Mouse (Mus musculus) left cerebral cortex, adult 11 months (tissue): ENCODE data around the gene Chst11.
A peak's percentile ranks its signal among the peaks of the same experiment; 100 is the strongest.

Experiments
- DNase-seq: peaks from one replicate; pipeline ENCODE4 v3.0.0; 2022; ENCODE audit warnings: low spot score

Gene Chst11

DNA sequence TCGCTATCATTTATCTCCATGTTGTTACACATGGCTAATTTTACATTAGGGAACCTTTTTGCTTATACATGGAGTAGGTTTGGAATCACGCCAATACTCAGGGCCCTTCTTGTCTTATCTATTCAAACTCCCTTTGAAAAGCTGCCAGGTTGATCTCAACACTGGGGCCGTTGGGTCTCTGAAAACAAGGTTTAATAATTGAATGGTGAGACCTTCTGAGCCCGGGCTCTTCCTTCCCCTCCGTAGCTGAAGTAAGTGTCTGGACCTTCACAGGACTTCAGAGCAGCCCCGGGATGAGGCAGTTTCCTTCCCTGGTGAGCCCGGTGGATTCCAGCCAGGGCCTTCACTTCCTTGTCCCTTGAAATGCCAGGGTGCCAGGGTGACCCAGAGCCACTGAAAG is 5.6 kb downstream of the Chst11 start:
- no peak for DNase-seq

DNA sequence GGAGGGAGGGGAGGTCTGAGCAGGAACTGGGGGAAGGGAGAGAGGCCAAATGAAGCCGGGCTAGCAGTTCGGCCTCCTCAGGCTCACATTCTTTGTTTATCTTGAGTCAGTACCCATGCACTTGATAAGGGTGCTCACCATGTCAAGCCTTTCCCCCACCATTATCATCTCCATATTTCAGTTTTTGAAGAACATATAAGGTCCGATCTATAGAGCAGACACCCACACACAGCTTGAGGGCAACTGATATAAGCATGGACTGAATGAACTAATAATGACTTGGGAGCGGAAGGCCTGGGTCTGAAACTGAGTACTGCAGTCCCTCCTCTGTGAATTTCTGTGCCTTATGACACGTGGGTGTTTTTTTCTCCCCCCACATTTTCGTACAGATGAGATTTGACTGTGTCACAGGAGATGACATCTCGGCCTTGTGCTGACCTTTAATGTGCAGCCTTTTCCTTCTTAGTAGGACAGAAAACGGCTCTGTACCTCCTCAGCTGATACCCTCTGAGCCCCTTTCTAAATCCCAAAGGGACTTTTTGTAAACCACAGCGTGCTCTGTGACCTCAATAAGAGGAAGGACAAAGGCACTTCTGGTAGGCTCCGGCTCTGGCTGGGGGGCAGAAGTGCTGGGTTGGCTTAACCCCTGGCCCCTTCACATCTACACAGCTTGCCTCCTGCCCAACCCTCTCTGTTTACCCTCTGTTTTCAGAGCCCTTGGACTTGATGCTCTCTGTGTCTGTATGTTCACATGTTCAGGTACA is 6.6 kb downstream of the Chst11 start:
- DNase-seq = no peak

DNA sequence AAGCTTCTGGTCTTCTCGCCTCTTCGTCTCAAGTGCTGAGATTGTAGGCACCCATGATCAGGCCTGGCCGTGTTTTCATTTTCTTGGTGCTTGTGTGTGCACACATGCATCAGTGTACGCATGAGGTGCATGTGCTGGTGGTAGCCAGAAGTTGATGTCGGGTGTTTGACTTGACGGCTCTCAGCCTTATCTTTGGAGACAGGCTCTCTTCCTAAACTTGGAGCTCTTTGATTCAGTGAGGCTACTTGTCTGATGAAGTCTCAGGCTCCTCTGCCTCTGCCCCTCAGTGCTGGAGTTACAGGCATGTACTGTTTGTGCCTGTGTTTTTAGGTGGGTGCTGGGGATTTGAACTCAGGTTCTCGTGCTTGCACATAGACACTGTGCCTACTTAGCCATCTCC is 9.0 kb downstream of the Chst11 start:
- DNase-seq = no peak

DNA sequence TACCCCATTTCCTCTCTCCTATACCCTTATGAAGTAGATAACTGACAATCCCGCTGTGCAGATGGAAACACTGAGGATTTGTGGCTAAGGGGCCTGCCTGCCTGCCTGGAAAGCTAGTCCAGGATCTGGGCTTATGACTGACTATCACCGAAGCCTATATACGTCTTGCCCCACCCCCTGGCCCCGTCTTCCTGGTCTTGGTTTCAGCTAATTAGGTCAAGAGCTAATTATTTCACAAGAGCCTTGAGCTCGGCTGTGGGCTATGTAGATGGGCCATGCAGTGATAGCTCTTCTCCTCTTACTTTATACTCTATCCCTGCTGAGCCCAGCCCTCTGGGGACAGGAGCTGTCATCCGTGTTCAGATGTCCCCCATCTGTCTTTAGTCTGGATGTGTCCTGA is 12.2 kb downstream of the Chst11 start:
- DNase-seq = no peak

- DNase-seq = no peak
Observed at GRCm38 (mm10) chr10:83000169-83000568, 14.9 kb downstream of the Chst11 start.

DNA sequence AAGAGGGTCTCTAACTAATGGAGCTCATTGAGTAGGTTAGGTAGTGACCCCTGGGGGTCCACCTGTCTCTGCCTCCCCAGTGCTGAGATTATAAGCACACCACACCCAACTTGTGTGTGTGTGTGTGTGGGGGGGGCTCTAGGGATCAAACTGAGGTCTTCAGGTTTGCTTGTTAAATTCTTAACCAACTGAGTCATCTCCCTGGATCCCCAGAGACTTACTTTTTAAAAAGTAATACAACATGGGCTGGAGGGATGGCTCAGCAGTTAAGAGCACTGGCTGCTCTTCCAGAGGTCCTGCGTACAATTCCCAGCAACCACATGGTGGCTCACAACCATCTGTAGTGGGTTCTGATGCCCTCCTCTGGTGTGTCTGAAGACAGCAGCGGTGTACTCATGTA is 15.4 kb downstream of the Chst11 start:
- DNase-seq = no peak

DNA sequence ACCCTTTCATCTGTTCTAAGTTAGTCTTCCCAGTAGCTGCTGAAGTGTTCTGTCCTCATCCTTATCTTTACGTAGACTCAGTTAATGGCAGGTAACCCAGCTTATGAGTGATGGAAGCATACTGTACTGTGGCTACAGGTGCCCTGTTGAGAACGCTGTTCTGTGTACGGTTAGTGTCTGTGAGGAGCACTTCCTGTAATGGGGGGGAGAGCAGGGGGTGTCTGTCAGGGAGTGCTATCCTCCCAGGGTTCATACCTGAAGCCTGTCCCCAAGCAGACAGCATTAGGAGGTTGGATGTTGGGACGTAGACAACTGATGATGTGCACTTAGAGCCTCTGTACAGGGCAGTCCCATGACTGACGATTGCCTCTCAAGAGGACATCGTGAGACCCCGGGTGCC is 18.6 kb downstream of the Chst11 start:
- DNase-seq = no peak

DNA sequence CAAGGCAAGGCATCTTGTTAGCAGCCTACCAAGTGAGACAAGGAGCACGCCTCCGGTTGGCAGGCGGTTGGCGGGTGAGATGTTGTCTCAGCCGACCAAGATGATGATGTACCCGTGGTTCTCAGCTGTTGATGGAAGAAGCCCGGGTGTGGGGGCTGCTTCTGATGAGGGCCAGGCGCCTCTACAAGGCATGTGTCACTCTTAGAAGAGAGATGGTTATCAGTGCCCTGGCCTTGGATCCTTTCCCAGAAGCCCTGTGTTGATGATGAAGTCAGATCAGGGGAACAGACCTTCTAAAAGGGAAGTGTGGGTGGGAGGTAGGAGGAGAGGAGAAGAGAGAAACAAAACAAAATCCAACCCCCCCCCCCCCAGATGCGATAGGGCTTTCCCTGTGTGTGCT is 19.1 kb downstream of the Chst11 start:
- peak; percentile 55 for DNase-seq

DNA sequence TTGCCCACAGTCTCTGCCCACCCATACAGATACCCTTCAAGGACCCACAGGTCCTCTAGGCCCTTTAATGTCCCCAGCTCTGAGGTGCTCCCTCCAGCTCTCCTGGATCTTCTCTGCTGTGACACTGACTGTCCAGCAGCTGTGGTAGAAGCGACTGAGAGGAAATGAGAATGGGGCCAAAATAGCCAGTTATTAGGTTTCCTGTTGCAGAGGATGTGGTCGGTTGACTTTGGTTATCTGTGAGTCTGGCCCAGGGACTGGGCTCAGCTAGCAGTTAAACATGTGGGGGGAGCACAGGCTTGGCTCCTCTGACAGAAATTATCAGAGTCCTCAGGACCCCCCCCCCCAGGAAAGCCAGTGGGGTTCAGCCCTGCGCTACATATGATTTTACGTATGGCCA is 19.7 kb downstream of the Chst11 start:
- no peak for DNase-seq

DNA sequence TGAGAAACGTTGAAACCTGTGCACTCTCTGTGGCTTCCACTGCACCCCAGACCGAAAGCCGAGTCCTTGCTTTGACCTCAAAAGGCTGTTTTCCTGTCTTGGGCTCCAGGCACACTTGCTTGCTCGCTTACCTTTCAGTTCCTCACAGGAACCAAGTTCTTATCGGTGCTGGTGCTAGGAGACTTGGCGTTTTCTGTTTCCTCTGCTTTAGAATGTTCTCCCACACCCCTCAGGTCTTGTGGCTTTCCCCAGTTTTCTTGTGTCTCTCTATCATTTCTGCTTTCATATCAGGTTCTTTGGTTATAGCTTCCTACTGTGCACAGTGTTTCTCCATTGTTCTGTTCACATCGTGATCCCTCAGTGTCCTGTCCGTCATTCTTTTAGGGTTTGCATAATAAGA is 21.0 kb downstream of the Chst11 start:
- no peak for DNase-seq

- no peak for DNase-seq
Observed at GRCm38 (mm10) chr10:83013984-83014383, 28.7 kb downstream of the Chst11 start.

GRCm38 (mm10) chr10:83015919-83016318 is 30.6 kb downstream of the Chst11 start:
- DNase-seq = no peak

GRCm38 (mm10) chr10:83016779-83017178 is 31.5 kb downstream of the Chst11 start:
- no peak for DNase-seq

GRCm38 (mm10) chr10:83017760-83018498 is 32.6 kb downstream of the Chst11 start:
- DNase-seq = no peak

- no peak for DNase-seq
Observed at GRCm38 (mm10) chr10:83018521-83018920, 33.2 kb downstream of the Chst11 start.

DNA sequence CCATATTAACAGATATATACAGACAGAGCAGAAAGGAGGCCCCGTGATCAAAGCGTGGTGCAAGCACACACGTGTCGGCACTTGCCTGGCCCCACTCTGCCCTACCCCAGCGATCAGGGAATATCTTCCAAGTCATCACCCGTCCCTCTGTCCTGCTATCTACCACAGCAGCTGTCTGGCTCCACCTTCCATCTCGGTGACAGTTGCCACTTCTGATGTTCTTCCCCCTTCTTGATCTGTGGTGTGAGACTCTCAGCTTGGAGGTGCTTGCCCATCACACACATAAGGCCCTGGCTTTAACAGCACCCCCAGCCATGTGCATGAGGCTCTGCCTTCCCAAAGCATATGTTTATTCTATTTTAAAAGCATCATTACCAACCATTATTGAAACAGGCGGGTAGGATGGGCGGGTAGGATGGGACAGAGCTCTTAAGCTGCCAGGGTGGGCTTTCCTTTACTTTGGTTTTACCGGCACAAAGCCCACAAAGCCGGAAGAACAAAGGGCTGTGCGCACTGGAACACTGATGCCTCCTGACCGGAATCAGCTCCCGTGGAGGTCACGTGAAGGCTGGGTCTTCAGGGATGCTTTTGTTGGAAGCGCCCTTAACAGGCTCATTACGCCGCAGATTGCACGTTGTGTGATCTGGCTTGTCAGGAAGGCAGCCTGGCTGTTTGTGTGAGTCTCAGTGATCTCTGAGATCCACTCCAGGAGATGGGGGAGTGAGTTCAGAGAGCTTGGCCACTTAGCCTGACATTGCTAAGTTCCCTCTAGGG is 34.4 kb downstream of the Chst11 start:
- no peak for DNase-seq

DNA sequence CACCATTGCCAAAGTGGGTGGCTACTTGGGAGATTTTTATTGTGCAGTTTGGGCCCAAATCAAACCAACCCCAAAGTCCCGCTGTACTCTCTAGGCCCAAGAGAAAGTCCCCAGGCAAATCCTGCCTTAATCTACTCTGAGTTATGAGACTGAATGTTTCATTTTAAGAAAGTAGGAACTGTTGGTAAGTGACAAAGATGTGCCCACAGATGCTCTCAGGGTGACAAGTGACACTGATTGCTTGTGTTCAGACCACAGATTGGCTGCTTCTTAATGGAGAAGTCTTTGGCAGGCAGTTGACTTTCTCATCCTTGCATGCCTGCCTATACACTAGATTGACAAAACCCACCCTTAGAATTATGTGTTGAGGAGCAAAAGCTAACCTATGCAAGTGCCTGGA is 37.3 kb downstream of the Chst11 start:
- no peak for DNase-seq

DNA sequence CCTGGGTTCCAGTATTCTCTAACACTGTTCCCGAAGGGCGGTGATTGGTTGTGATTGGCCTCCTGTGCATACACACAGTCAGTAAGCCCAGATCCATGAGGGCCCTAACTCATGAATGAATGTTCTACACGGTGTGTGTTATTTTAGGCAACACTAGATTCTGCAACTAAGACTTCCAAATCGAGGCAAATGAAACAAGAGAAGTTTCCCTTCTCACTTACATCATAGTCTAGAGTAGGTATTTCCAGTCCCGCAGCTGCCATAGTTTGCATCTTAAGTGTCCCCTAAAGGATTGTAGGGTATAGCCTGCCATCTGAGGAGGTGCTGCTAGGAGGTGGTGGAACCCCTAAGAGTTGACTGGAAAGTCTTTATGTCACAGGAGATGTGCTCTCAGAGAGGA is 40.9 kb downstream of the Chst11 start:
- no peak for DNase-seq

GRCm38 (mm10) chr10:83027673-83028072 is 42.4 kb downstream of the Chst11 start:
- DNase-seq = no peak

DNA sequence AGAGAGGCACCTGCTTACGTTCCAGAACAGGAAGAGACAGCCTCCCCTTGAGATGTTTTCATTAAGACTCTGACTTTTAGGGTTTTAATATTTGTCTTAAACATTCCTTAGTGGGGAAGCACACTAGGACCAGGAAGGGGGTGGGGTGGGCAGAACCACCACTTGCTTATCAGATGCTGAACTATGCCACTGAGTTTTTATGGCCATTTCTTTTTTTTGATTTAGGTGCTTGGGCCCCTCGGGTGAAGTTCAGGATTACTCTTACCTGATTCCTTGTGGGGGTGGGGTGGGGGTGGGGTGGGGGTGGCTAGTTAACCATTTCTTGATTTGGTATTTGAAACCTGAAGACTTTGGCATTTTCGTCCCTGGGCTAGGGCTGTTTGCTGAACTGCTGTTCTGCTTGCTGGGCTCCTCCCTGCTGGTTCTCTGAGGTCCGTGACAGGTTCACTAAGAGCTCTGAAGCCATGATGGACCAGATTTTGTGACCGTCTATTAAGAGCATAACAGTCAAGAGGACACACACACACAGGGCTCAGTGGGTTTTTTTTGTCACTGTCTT is 44.9 kb downstream of the Chst11 start:
- DNase-seq = no peak

DNA sequence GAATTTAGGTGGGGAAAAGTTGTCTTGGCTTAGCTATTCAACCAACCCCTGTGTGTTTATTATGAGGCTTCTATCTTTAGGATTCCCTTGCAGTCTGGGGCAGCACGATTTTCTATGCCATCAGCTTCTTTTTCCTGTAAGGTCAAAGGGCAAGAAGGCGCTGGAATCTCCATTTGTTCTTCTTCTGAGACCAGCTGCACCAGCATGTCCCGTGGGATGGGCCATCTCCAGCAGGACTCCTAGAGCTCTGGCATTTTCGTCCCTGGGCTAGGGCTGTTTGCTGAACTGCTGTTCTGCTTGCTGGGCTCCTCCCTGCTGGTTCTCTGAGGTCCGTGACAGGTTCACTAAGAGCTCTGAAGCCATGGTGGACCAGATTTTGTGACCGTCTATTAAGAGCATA is 45.6 kb downstream of the Chst11 start:
- no peak for DNase-seq

DNA sequence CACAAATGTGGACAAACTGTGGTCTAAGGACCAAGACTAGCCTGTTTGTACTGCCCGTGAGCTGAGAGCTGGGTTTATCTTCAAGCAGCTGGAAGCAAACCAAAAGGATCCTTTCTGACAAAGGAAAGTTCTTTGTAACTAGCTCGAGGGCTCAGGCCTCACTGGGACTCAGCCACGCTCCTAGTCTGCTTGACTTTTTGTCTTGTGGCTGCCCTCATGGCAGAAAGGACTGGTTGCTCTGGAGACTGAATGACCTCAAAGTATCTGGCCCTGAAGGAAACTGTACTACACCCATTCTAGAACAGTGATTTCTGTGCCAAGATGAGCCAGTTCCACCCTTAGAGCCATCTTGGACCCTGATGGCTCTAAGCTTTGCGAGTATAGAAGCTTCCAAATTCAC is 46.3 kb downstream of the Chst11 start:
- no peak for DNase-seq

- no peak for DNase-seq
Observed at GRCm38 (mm10) chr10:83032559-83032958, 47.3 kb downstream of the Chst11 start.
